In the genomic region with DNA sequence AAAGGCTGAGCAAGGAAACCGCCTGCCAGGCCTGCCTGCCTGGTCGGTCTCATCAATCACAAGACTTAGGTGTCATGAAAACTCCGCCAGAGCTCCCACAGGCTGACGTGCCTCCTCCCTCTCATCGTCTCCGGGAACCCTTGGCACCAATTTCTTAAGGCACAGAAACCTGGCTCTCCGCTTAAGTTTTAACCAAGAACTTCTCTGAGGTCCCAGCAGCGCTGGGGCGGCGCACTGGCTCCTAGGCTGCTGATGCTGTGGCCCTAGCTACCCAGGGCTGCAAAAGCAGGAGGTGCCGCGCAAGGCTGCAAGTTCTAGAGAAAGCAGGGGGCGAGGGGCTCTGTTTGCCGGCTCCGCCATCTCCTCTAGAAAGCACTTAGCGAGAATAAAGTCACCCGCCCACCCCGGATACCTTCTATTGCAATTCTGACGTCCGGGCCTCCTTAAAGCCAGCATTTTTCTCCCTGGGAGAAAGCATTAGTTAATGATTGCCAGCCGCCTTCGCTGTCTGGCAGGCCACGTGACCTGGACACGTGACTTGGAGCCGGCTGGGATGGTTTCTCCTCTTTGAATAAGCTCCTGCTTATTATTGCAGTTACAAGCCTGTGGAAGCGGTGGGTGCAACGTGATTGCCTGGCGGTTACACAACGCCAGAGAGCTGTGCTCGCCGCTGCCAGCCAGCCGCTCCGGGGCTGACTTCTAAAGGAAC, we compare ENCODE assay signal across 9 mouse cellular contexts. TPM values are rescaled to one million over a fixed set of nuclear protein-coding genes. Genes with fewer than 3 reads are reported as not detected.
DNase-seq lines count a peak whose midpoint lies in the region; ATAC-seq and TF ChIP-seq lines count a peak whose summit lies in the region.
"Had no signal": no experiment of that assay in that cellular context is flagged by ENCODE, and none has a peak within 500 bp of the region (broad histone marks: within the 10 kb centered on the region; RNA-seq: fewer than 3 reads in every experiment).

A gene (minus strand): TSS at position 442 of the 709 bp plus-strand sequence.

- H3K4me1 ChIP-seq in forebrain, embryonic 12.5 days = peaks cover 20% of the 10 kb centered on the region
- peaks cover 19% of the 10 kb centered on the region for H3K4me1 ChIP-seq in heart, embryonic 16.5 days (ENCODE audit: control insufficient read depth, insufficient read depth, low read length)
- peaks cover 0 to 9% of the 10 kb centered on the region in 2 experiments; a peak in 3 of 4 replicates for H3K4me1 ChIP-seq in liver, embryonic 14.5 days (replicated peaks; ENCODE audit: control insufficient read depth in 2 of 2, insufficient read depth in 2 of 2, low read length in 1 of 2)
- H3K4me1 ChIP-seq in neural tube, embryonic 11.5 days (ENCODE audit: control insufficient read depth, insufficient read depth, low read length) = peaks cover 7% of the 10 kb centered on the region; the same call in 1 of the 2 replicates
- peaks cover 7% of the 10 kb centered on the region; the same call in 1 of the 2 replicates for H3K4me1 ChIP-seq in stomach, embryonic 16.5 days (ENCODE audit: control insufficient read depth, insufficient read depth, low read length)

- peak; percentile 55 for DNase-seq in CD4-positive, CD25-positive, alpha-beta regulatory T cell, adult 2 months (ENCODE audit: low read depth, low spot score)
- peak; percentile 74 for DNase-seq in c-Kit-positive CD71-positive TER-119-positive erythroid progenitor cells, embryonic 14.5 days (ENCODE audit: low spot score)
- peak; percentile 99 for DNase-seq in kidney, postnatal 36 days
- DNase-seq in liver, embryonic 14.5 days (ENCODE audit: low read depth in 3 of 3, low spot score in 3 of 3) = peak; percentile 56 to 67 (median 62)
- DNase-seq in neural tube, embryonic 11.5 days (ENCODE audit: low spot score) = peak; percentile 87

- 0 out of 2 replicates have a peak, but pooled peaks cover 6% of the 10 kb centered on the region for H3K36me3 ChIP-seq in forebrain, embryonic 12.5 days (replicated peaks)
- H3K36me3 ChIP-seq in heart, embryonic 16.5 days (ENCODE audit: control insufficient read depth, insufficient read depth) = no peaks in the 10 kb centered on the region
- no peaks in the 10 kb centered on the region for H3K36me3 ChIP-seq in liver, embryonic 14.5 days (replicated peaks; ENCODE audit: control insufficient read depth, insufficient read depth, low read depth)
- no peaks in the 10 kb centered on the region for H3K36me3 ChIP-seq in neural tube, embryonic 11.5 days (ENCODE audit: control insufficient read depth, insufficient read depth, low read length)
- H3K36me3 ChIP-seq in stomach, embryonic 16.5 days (ENCODE audit: control insufficient read depth, insufficient read depth, low read length) = 0 out of 2 replicates have a peak, but pooled peaks cover 5% of the 10 kb centered on the region
- H3K36me3 ChIP-seq: G1E had no signal

- peak within 1 kb of the TSS; percentile 72 for H3K4me2 ChIP-seq in forebrain, embryonic 12.5 days
- peak within 1 kb of the TSS; percentile 84 for H3K4me2 ChIP-seq in heart, embryonic 16.5 days (ENCODE audit: low read depth, low read length)
- H3K4me2 ChIP-seq in liver, embryonic 14.5 days (ENCODE audit: low read depth) = peak within 1 kb of the TSS; percentile 80
- peak within 1 kb of the TSS; percentile 84 for H3K4me2 ChIP-seq in neural tube, embryonic 11.5 days (ENCODE audit: low read depth)
- peak within 1 kb of the TSS; percentile 72 for H3K4me2 ChIP-seq in stomach, embryonic 16.5 days (ENCODE audit: low read depth, low read length)

- WGBS in forebrain, embryonic 12.5 days = 2% methylated on average over 33 of the region's 33 CpGs
- 2% methylated on average over 33 of the region's 33 CpGs for WGBS in heart, embryonic 16.5 days
- 2% methylated on average over 33 of the region's 33 CpGs for WGBS in liver, embryonic 14.5 days (ENCODE audit: insufficient replicate concordance)
- WGBS in neural tube, embryonic 11.5 days = under 1% methylated on average over 33 of the region's 33 CpGs
- under 1% methylated on average over 33 of the region's 33 CpGs for WGBS in stomach, embryonic 16.5 days

- peaks cover 3% of the 10 kb centered on the region; the same call in 1 of the 2 replicates for H3K27me3 ChIP-seq in forebrain, embryonic 12.5 days
- H3K27me3 ChIP-seq in heart, embryonic 16.5 days (ENCODE audit: control insufficient read depth, insufficient read depth, low read length) = no peaks in the 10 kb centered on the region
- no peaks in the 10 kb centered on the region for H3K27me3 ChIP-seq in liver, embryonic 14.5 days (ENCODE audit: control insufficient read depth, insufficient read depth, low read length)
- H3K27me3 ChIP-seq in neural tube, embryonic 11.5 days (ENCODE audit: control insufficient read depth, insufficient read depth, low read length) = no peaks in the 10 kb centered on the region
- H3K27me3 ChIP-seq in stomach, embryonic 16.5 days (ENCODE audit: control insufficient read depth, insufficient read depth, low read length) = no peaks in the 10 kb centered on the region

- H3K4me3 ChIP-seq in forebrain, embryonic 12.5 days (replicated peaks) = peak within 1 kb of the TSS; percentile 49
- H3K4me3 ChIP-seq in heart, embryonic 16.5 days (ENCODE audit: low read length) = peak within 1 kb of the TSS; percentile 63
- peak within 1 kb of the TSS; percentile 53 to 60 for H3K4me3 ChIP-seq in liver, embryonic 14.5 days (ENCODE audit: insufficient read depth in 1 of 2, low read depth in 2 of 2, low read length in 2 of 2)
- H3K4me3 ChIP-seq in neural tube, embryonic 11.5 days (ENCODE audit: low read depth, low read length) = peak within 1 kb of the TSS; percentile 50
- peak within 1 kb of the TSS; percentile 53 for H3K4me3 ChIP-seq in stomach, embryonic 16.5 days (replicated peaks; ENCODE audit: low read length)

- peak within 1 kb of the TSS; percentile 94 for H3K27ac ChIP-seq in forebrain, embryonic 12.5 days
- peak within 1 kb of the TSS; percentile 89 for H3K27ac ChIP-seq in heart, embryonic 16.5 days (ENCODE audit: low read length)
- H3K27ac ChIP-seq in liver, embryonic 14.5 days = peak within 1 kb of the TSS; percentile 50
- H3K27ac ChIP-seq in neural tube, embryonic 11.5 days (ENCODE audit: low read depth, low read length) = peak within 1 kb of the TSS; percentile 95
- peak within 1 kb of the TSS; percentile 98 for H3K27ac ChIP-seq in stomach, embryonic 16.5 days (ENCODE audit: low read length)

- no peak for TF ChIP-seq CTCF in liver, embryonic 14.5 days (IDR thresholded peaks at IDR 0.05; ENCODE audit: low read depth)

- TF ChIP-seq EP300 in liver, embryonic 14.5 days (IDR thresholded peaks at IDR 0.05; ENCODE audit: low read depth) = no peak

- H3K9ac ChIP-seq in forebrain, embryonic 12.5 days = peak within 1 kb of the TSS; percentile 64
- H3K9ac ChIP-seq in heart, embryonic 16.5 days (ENCODE audit: low read length) = peak within 1 kb of the TSS; percentile 80
- H3K9ac ChIP-seq in liver, embryonic 14.5 days (replicated peaks) = peak within 1 kb of the TSS; percentile 65
- peak within 1 kb of the TSS; percentile 81 for H3K9ac ChIP-seq in neural tube, embryonic 11.5 days (ENCODE audit: low read length)
- H3K9ac ChIP-seq in stomach, embryonic 16.5 days (ENCODE audit: low read length) = peak within 1 kb of the TSS; percentile 77

- 0 out of 2 replicates have a peak, but pooled peaks cover 6% of the 10 kb centered on the region for H3K9me3 ChIP-seq in forebrain, embryonic 12.5 days
- no peaks in the 10 kb centered on the region for H3K9me3 ChIP-seq in heart, embryonic 16.5 days (replicated peaks; ENCODE audit: control insufficient read depth, low read length)
- H3K9me3 ChIP-seq in liver, embryonic 14.5 days (ENCODE audit: control insufficient read depth, low read length) = no peaks in the 10 kb centered on the region
- H3K9me3 ChIP-seq in neural tube, embryonic 11.5 days (ENCODE audit: control insufficient read depth, low read length) = no peaks in the 10 kb centered on the region
- no peaks in the 10 kb centered on the region for H3K9me3 ChIP-seq in stomach, embryonic 16.5 days (replicated peaks; ENCODE audit: control insufficient read depth, low read length)

- peak; percentile 92 for ATAC-seq in forebrain, embryonic 12.5 days (ENCODE audit: low FRiP score)
- ATAC-seq in heart, embryonic 16.5 days (replicated peaks; ENCODE audit: extremely low read depth, insufficient read depth, low FRiP score) = peak; percentile 84
- ATAC-seq in liver, embryonic 14.5 days (ENCODE audit: insufficient read depth) = peak; percentile 76
- peak; percentile 87 for ATAC-seq in neural tube, embryonic 11.5 days (ENCODE audit: insufficient read depth, low FRiP score, low TSS enrichment)
- peak; percentile 88 for ATAC-seq in stomach, embryonic 16.5 days (ENCODE audit: insufficient read depth, low FRiP score)

RNA-seq across cellular contexts. Expression of the gene that starts here (rescaled TPM):
- 4.3 and 4.9 TPM in 2 replicates for polyA plus RNA-seq in forebrain, embryonic 12.5 days (2016; fragmentation: Nextera tagmentation; extraction: Ambion mirVana)
- 1.4 TPM in 1 of 2 replicates, not detected in the other for polyA plus RNA-seq in heart, embryonic 16.5 days (2015; fragmentation: Nextera tagmentation; extraction: Ambion mirVana)
- polyA plus RNA-seq in liver, embryonic 14.5 days (2012; rRNA removed) = not detected in 2 replicates
- 1.0 TPM in 1 of 2 replicates, not detected in the other for polyA plus RNA-seq in liver, embryonic 14.5 days (2014; fragmentation: Nextera tagmentation; extraction: Ambion mirVana)
- polyA plus RNA-seq in neural tube, embryonic 11.5 days (2014; fragmentation: Nextera tagmentation; extraction: Ambion mirVana) = 0.50 and 2.0 TPM in 2 replicates
- 1.6 and 2.2 TPM in 2 replicates for polyA plus RNA-seq in stomach, embryonic 16.5 days (2015; fragmentation: Nextera tagmentation; extraction: Ambion mirVana)
- polyA plus RNA-seq: G1E had no signal

Comparison
In these comparisons a context has a peak if more than half of its experiments do, and no peak if none do; other contexts are left out.
1. Peak in every context shown above with its lines: DNase-seq, ATAC-seq, H3K4me3 ChIP-seq and H3K27ac ChIP-seq.